Mouse (Mus musculus) adrenal gland (tissue): ENCODE results near the gene Cnot10.

Experiments
- intact Hi-C: fragments of 180-260 bp; cut with DNase I; formaldehyde crosslinking; loops from one replicate; pipeline ENCODE4 v1.15.1; 2025

Gene Cnot10

GRCm38 (mm10) chr9:114584183-114585016 lies 55.6 kb downstream of the Cnot10 start:
- intact Hi-C loops, result no loop called here

GRCm38 (mm10) chr9:114583812-114584182 lies 56.2 kb downstream of the Cnot10 start:
- intact Hi-C loops, result no loop called here

DNA sequence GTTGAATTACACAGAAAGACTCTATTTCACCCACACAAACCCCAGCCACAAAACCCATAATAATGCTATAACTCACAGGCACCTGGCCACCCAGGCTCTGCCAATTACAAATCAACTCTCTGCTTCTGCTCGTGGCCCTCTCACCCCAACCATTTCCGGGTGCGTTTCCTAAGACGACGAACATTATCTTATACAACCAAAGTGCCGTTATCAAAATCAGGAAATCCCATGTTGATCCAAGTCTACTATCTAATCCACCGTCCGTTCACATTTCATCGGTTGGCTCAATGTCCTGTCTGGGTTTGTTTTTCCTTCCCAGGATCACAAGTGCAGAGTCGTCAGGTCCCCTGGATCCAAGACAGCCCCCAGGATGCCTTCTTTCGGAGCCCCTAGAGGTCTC lies 61.3 kb downstream of the Cnot10 start:
- intact Hi-C loops, result no loop called here

DNA sequence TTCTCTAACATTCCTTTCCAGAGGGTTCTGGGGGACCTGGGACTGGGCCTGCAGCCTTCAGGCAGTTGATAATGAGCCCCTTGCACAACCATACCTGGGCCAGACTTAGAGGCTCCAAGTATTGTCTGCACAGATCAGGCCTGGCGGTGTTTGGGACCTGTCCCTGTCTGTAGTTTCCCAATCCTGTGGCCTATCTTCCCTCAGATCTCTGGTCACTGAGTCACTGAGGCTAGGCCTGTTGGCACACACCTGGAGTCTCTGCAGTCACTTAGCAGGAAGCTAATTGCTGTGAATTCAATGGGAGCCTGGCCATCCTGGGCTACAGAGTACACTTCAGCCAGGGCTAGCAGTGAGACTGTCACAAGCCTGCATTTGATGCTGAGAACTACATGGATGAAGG lies 64.0 kb downstream of the Cnot10 start:
- intact Hi-C loops, result no loop called here

- intact Hi-C loops, result no loop called here
Measured at GRCm38 (mm10) chr9:114573528-114573927, 66.5 kb downstream of the Cnot10 start.

DNA sequence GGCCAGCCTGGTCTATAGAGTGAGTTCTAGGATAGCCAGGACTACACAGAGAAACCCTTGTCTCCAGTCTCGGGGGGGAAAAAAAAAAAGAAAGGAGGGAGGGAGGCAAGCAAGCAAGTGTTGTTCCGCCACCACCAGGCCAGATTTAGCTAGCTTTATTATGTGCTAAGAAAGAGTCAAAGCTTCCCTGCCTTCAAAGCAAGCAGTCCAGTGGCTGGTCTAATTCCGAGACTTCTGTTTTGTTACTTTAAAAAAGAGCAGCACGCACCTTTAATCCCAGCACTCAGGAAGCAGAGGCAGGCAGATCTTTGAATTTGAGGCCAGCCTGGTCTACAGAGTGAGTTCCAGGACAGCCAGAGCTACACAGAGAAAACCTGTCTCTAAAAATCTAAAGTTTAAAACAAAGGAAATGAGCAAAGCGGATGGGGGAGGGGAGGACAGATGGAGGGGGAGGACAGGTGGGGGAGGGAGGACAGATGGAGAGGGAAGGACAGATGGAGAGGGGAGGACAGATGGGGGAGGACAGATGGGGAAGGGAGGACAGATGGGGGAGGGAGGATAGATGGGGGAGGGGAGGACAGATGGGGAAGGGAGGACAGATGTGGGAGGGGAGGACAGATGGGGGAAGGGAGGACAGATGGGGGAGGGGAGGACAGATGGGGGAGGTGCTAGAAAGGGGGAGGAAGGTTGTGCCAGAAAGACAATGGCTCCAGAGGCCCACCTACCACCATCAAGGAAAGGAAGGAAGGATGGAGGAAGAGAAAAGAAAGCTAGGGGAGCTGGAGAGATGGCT lies 71.1 kb downstream of the Cnot10 start:
- intact Hi-C loops, result no loop called here

DNA sequence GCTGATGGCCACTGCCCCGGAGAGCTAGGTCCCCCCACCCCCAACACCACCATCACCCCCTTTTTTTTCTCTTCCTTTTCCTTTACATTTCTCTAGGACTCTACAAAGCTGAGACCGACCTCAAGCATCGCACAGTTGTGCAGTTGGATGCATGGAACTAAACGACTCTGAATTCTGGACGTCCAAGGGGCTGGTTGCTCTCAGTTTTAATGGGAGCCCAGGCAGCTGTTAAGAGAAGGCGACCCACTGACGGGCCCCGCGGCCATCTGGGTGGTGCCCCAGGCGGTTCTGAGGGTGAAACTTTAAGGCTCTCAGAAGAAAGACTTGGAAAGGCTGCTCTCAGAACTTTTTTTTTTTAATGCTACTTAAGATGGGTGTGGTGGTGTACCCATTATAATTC lies 75.3 kb downstream of the Cnot10 start:
- intact Hi-C loops, result no loop called here

DNA sequence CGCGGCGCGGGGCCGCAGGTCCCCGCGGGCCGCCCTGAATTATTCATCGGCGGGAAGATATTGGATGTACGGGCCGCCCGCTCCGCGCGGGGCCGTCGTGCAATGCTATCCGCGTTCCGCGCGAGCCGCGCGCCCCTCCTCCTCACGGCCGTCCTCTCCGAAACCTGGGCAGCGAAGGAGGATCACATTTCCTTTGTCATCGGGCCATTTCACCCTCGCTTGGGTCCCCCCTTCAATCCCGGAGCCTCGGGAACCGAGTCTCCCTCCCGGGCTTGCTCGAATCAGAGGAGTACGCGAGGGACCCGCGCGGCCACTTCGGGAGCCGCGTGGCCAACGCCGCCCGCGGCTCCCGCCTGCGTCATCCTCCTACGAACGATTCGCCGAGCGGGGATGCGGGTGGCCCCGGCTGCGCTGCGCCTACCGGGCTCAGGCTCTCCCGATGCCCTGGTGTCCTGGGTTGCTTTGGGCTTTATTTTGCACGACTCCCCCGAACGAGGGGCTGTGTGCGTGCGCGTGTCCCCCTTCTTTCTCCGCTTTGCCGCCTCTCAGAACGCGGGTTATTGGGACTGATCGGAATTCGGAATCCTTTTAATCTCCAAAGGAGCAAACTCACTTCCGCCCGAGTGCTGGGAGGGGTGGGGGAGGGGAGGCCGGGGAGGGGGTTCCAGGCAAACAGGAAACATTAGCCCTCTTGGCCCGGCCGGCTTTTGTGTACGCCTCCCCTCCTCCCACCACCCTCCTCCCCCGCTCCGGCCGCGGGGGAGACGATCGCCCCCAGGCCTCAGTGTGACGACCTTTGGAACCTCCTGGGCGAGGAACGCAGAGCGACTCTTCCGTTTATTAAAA lies 76.0 kb downstream of the Cnot10 start, which contains the start of gene Trim71:
Gene Trim71, minus strand, starts transcription at position 609 of the 846 bp plus-strand sequence.
- intact Hi-C loops, result no loop called here

DNA sequence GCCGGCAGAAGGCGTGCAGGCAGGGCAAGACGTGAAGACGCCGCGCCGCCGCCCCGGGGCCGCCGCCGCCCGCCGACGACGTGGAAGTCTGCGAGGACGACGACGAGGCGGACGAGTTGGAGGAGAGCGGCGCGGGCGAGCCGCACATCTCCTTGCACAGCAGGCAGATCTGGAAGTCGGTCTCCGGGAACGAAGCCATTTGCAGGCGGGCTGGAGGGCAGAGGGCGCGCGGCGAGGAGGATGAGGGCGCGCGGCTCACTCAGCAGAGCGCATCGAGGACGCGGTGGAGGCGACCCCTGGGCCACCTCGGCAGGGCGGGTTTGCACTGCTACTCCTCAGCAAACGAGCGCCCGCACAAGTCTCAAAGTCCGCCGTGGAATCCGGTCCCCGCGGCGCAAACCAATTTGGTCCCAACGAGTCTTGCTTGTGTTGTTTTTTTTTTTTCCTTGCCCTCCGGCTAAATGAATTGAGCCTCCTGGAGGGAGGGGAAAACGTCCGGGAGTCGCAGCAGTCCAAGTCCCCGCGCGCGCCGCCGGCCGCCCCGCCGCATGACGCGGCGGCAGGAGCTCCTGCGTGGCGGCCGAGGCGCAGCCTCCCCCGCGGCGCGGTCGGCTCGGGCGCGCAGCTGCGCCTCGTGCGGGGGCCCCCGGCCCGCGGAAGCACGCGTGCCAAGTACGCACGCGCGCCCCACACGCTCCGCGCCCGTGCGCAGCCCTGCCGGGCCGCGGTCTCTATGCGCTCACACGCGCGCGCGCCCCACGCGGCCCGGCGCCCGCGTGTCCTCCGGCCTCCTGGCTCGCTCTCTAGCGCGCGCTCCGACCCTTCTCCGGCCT lies 76.8 kb downstream of the Cnot10 start:
- intact Hi-C loops, result no loop called here

- intact Hi-C loops, result no loop called here
Measured at GRCm38 (mm10) chr9:114562031-114562918, 77.7 kb downstream of the Cnot10 start.

DNA sequence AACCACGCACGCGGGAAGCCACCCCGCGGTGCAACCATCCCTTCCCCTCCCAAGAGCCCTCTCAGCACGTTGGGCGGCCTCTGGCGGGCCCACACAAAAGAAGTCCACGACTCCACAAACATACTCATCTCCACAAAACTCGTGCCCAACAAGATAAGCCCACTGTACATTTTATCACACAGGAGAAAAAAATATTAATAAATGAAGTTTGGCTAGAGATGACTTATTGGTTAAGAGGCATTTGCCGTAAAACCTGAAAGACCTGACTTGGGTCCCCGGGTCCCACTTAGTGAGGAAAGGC lies 78.4 kb downstream of the Cnot10 start:
- intact Hi-C loops, result no loop called here

DNA sequence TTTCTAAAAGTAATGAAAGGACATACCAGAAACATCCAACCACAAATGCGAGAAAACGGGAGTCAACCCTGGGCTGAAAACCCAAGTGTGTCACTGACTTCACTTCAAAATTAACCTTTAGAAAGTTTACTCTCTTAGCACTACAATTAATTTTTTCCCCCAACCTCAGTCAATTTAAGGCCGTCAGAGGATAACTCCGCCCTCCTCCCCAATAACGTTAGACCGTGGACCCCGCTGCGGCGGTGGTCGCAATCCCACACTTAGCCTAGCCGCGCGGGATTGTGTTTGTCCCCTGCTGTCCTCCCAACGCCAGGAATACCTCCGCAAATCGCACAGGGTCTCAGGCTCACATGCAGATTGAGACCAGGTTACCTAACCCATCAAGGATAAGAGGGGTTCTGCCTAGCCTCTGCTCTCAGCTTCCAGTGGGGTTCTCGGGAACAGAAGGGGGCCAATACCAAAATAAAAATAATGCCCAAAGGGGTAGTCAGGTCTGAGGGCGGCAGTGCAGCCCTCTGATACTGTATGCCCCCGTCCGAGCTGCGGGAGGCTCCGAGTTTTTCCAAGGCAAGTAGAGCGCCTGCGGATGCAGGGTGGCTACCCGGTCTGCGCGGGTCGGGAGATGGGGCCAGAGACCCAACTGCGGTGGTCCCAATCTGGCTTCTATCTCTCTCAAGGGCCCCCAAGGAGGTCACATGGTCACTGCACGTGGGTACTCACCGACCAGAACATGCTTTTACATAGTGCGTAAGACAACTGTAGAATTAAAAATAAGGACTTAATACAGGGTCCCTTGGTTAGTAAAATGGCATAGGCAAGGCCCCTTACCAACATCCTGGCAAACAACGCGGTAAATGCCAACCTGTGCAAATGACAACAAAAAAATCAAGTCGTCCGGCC lies 79.0 kb downstream of the Cnot10 start:
- intact Hi-C loops, result no loop called here

- intact Hi-C loops, result no loop called here
Measured at GRCm38 (mm10) chr9:114560141-114560540, 79.8 kb downstream of the Cnot10 start.

DNA sequence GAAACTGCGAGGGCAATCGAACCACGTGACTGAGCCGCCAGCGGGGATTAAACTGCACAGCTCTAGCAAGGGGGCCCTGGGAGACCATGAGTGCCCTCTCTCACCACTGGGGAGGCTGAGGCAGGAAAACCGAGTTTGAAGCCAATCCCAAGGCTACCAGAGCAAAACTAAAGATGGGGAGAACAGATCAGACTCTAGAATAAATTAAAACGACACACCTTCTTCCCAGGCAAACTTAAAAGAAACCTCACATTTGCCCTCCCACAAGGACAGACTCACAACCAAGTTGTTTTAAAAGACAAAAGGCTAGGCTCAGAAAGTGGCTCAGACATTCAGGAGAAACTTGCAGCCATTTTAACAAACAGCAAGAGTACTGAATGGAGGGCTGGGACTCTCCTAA lies 82.9 kb downstream of the Cnot10 start:
- intact Hi-C loops, result no loop called here

DNA sequence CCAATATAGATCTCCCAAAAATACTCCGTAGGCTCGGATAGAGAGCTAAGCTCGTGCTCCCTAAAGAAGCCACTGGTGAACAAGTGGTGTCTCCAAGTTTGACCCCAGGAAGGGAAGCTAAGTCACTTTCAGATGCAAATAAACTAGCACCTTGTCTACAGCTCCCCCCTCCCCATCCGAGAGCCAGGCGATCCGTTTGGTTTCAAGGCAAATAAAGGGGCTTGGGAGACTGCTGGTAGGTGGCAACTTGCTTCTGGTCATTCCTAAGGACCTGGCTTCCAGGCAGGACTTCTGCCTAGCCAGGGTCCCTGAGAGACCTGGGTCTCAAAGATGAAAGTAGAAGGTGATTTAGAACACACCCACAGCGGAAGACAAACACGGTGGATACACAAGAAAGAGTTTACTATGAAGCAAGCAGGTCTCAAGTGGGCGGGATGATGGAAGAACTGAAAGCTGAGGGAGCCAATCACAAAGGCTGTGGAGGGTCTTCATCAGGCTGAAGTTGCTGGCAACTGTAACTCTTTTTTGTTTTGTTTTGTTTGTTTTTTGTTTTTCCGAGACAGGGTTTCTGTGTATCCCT lies 83.6 kb downstream of the Cnot10 start:
- intact Hi-C loops, result no loop called here

- intact Hi-C loops, result no loop called here
Measured at GRCm38 (mm10) chr9:114554355-114554979, 85.5 kb downstream of the Cnot10 start.

GRCm38 (mm10) chr9:114553828-114554227 lies 86.2 kb downstream of the Cnot10 start:
- intact Hi-C loops, result no loop called here

DNA sequence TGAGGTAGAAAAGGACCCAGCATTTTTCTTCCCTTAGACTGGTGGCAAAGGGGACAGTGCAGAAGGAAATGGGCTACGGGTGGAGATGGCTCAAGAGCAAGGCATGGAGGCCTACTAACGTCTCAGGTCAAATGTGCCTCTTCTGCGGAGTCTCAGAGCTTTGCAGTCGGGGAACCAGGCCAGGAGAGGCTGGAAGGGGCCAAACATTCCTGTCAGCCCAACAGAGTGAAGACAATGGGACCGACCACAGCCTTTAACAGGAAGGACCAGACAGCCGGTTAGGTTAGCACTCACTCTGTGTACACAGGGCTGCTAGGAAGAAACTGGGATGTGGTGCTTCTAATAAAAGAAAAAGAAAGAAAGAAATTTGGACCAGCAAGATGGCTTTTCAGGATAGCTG lies 90.0 kb downstream of the Cnot10 start:
- intact Hi-C loops, result no loop called here
